Mouse (Mus musculus) heart, adult 2 months (tissue): ENCODE measurements around the gene Cct8l1.

Experiments used
- CTCF ChIP-seq: fragments of 200-600 bp; IDR thresholded peaks from 2 replicates; pipeline ENCODE4 v1.8.1; 2022; ENCODE audit warnings: antibody characterized with exemption, mild to moderate bottlenecking, moderate library complexity
- EP300 ChIP-seq: fragments of 200-500 bp; IDR thresholded peaks from 2 replicates; pipeline ENCODE4 v1.6.1; 2011; ENCODE audit warnings: low read depth, low read length, control low read depth; ENCODE audit not compliant: insufficient read depth
- POLR2A ChIP-seq: fragments of 200-500 bp; IDR thresholded peaks from 2 replicates; pipeline ENCODE4 v1.6.1; 2011; ENCODE audit warnings: mild to moderate bottlenecking, low read depth, low read length, control low read depth; ENCODE audit not compliant: insufficient read depth

DNA sequence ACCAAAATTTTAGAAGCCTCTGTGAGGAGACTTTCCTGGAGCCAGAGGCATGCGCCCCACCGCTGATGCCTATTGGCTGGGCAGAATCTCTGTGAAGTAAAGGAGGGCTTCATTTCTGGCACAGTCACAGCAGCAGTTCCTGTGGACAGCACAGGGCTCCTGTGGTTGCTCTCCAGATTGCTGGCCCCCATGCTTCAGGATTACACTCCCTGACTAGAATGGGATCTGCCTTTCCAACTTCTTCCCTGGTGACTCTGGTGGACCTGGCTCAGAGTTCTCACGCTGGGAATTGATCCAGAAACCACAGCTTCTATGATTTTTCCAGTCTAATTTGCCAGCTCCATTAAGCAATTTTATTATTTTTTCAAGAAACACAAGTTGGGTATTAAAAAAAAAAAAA, 28.2 kb downstream of the Cct8l1 start:
- no peak for TF ChIP-seq CTCF
- no peak for TF ChIP-seq POLR2A
- TF ChIP-seq EP300, result no peak
